Mouse (Mus musculus) megakaryocyte, embryonic 14.5 days (primary cell): Measurements from ENCODE around the gene Psmc4. TPM values are rescaled to one million over a fixed set of nuclear protein-coding genes. Genes with fewer than 3 reads are reported as not detected.

ENCODE experiments used
- H3K27me3 ChIP-seq: replicated peaks from 2 replicates; pipeline ENCODE3; 2012; ENCODE audit warnings: inconsistent platforms
- H3K36me3 ChIP-seq: replicated peaks from 2 replicates; pipeline ENCODE3; 2012; ENCODE audit warnings: low read length, inconsistent platforms, mixed read lengths
- H3K4me1 ChIP-seq: 2 replicates; pipeline ENCODE4 v1.6.1; 2012; ENCODE audit warnings: inconsistent platforms
- H3K4me3 ChIP-seq: replicated peaks from 2 replicates; pipeline ENCODE3; 2012; ENCODE audit warnings: moderate library complexity, mild to moderate bottlenecking, inconsistent platforms
- H3K9me3 ChIP-seq: 2 replicates; pipeline ENCODE4 v1.6.1; 2012; ENCODE audit warnings: inconsistent platforms
- FLI1 ChIP-seq: IDR thresholded peaks from 2 replicates; pipeline ENCODE4 v1.6.1; 2012; ENCODE audit warnings: low read length, inconsistent platforms, mixed read lengths
- GATA1 ChIP-seq: IDR thresholded peaks from 3 replicates; pipeline ENCODE4 v1.6.1; 2012; ENCODE audit warnings: mixed read lengths, low read length, inconsistent platforms, borderline replicate concordance
- polyA plus RNA-seq: library from polyadenylated mRNA; stranded (reverse); fragments of >175 nt; gene quantifications from 2 replicates; pipeline ENCODE4 v1.2.3, GENCODE M21; 2012; ENCODE audit warnings: low replicate concordance; ENCODE audit not compliant: insufficient read depth

The Psmc4 gene
- 74.2 and 91.6 TPM in 2 replicates for polyA plus RNA-seq

DNA sequence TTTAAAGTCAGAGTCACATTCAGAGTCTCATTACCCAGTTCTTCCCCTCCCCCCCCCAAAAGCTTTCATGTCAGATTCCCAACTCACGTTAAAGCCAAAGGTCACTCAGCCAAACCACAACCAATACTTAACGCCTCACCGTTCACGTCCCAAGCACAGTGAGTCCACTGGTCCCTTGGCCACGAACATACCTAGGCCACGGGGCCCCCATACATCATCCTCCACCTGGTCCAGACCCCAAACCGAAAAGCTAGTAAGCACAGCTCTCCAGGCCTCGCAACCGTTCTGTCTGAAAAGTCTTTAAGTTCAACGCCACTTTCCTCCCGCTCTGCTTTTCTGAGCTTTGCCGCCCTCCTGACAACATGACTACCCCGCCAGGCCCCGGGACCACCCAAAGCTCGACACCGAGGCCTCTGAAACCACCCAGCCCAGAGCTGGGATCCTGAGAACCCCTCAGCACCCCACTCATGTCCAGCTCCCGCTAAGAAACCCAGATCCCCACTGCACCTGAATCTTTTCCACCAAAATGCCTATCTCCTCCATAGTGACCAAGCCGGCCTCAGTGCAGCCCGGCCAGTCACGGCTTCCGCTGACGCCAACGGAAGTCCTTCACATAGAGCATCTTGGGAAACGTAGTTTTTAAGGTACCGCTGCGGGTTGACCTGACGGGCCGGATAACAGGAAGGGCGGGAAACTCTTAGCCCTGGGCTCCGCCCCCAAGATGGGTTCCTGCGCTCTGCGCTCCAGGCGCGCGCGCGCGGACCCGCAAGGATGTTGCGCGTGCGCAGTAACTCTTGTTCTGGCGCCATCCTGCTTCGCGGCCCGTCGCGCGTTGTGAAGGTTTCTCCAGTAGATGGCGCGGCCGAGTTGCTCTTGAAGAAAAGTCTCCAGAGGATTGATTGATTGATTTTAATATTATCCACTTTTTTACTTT lies at the start of gene Psmc4:
Psmc4 (minus strand) TSS at position 626 of the 934 bp plus-strand sequence.
- Histone ChIP-seq H3K4me3 (peak within 1 kb of the TSS; percentile 94), H3K9me3 (no peaks in the 10 kb centered on the region)
- TF ChIP-seq FLI1 (peak; percentile 90; the same call in 1 of the 2 replicates), GATA1 (no peak)

DNA sequence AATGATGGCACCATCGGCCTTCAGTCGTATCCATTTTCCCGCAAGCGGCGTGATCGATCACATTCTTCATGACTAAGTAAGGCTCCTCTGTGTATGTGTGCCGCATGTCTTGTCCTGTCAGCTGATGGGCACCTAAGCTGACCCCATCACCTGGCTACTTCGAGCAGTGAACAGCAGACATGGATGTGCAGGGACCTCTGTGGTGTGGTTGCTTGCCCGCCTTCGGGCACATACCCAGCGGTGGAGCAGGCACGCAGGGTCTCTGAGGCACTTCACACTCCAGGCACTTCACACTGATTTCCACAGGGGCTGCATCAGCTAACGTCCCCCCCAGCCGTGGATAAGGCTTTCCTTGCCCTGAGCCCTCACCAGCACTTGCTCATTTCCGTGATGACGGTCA lies 49.2 kb upstream of the Psmc4 start:
- peaks cover 14% of the 10 kb centered on the region for H3K27me3 ChIP-seq
- no peaks in the 10 kb centered on the region for H3K36me3 ChIP-seq
- peak overlapping the region; percentile 9 for H3K4me3 ChIP-seq
- no peaks in the 10 kb centered on the region for H3K4me1 ChIP-seq
- peaks cover 24% of the 10 kb centered on the region for H3K9me3 ChIP-seq
- TF ChIP-seq FLI1 (no peak), GATA1 (no peak)

More for the DNA sequence above, at the start of gene Psmc4:
- Histone ChIP-seq H3K27me3 (no peaks in the 10 kb centered on the region), H3K36me3 (peaks cover 44% of the 10 kb centered on the region), H3K4me1 (peaks cover 40% of the 10 kb centered on the region)

DNA sequence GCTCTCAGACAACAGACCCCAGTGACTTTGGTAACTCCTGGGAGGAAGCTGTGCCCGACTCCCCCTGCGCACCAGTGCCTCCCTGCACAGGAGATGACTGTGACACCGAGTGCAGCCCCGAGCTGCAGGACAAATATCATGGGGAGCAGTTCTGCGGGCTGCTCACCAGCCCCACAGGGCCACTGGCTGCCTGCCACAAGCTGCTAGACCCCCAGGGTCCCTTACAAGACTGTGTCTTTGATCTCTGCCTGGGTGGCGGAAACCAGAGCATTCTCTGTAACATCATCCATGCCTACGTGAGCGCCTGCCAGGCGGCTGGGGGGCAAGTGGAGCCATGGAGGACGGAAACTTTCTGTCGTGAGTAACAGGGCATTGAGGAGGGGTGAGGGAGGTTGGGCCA lies 43.6 kb upstream of the Psmc4 start:
- Histone ChIP-seq H3K9me3 (peaks cover 6% of the 10 kb centered on the region), H3K4me1 (no peaks in the 10 kb centered on the region), H3K36me3 (no peaks in the 10 kb centered on the region), H3K27me3 (peaks cover 5% of the 10 kb centered on the region), H3K4me3 (no peak overlapping the region)
- no peak for TF ChIP-seq GATA1

DNA sequence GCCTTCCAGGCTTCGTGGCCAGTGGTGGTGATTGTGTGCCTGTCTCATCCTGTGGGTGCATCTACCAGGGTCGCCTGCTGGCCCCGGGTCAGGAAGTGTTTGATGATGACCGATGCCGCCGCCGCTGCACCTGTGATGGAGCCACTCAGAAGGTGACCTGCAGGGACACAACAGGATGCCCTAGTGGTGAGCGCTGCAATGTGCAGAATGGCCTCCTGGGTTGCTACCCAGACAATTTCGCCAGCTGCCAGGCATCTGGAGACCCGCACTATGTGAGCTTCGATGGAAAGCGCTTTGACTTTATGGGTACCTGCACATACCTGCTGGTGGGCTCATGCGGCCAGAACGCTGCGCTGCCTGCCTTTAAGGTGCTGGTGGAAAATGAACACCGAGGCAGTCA lies 36.3 kb upstream of the Psmc4 start:
- TF ChIP-seq FLI1 (no peak), GATA1 (no peak)
- no peaks in the 10 kb centered on the region for H3K4me1 ChIP-seq
- no peaks in the 10 kb centered on the region for H3K36me3 ChIP-seq
- H3K4me3 ChIP-seq: no peak overlapping the region
- peaks cover 7% of the 10 kb centered on the region for H3K27me3 ChIP-seq
- peaks cover 30% of the 10 kb centered on the region for H3K9me3 ChIP-seq

DNA sequence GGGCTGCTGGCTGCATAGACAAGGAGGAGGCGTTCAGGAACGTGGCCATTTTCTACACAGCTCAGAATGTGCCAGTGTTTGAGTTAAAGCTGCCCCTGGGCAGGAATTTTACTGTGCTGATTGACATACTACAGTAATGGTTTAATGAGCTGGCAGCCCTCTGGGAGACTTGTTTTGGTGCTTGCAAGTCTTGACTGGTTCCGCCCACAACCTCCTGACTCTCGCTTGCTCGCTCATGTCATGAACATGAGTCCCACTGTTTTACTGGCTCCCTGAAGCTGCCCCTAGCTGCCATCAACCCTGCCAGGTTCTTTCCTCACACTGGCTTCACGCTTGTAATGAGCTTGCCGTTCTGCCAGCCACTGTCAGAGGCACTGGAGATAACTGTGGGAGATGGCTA lies 34.3 kb upstream of the Psmc4 start:
- peaks cover 4% of the 10 kb centered on the region for H3K27me3 ChIP-seq
- H3K4me1 ChIP-seq: no peaks in the 10 kb centered on the region
- H3K9me3 ChIP-seq: peaks cover 30% of the 10 kb centered on the region
- no peaks in the 10 kb centered on the region for H3K36me3 ChIP-seq
- no peak overlapping the region for H3K4me3 ChIP-seq
- no peak for TF ChIP-seq FLI1
- no peak for TF ChIP-seq GATA1

DNA sequence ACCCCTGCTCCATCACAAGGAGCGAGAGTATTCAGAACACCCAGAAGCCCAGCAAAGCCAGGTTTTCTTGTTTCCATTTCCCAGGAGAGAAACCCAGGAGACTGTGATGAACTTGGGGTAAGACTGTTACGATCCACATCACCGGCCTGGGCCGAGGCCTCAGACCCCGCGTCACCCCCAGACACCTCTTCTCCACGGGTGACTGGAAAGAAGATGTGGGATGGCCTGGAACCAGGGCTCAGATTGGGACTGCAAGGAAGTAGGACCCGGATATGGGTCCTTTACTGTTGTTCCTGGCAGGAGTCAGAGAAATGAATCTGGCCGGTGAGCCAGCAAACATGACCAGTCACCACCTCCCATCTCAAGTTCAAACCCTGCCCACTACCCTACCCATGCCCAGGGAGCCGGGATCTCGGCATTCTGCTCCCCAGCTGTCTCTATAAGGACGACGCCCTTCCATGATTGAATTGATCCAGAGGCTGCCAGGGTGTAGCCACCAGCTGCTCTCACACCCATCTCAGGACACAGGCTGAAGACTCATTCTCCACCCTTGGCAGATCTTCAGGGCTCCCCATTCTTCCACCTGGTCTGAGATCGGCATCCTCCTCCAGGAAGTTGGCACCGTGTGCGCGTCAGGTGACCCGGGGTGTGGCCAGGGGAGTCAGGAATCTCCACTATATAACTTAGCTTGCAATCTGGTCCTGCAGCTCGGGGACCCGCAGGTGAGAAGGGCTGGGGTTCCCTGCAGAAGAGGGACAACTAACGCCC lies 20.8 kb upstream of the Psmc4 start, which contains the start of gene Fcgbp:
Fcgbp (plus strand) TSS at position 706 of the 768 bp plus-strand sequence.
- TF ChIP-seq GATA1 (no peak), FLI1 (no peak)
- Histone ChIP-seq H3K4me1 (no peaks in the 10 kb centered on the region), H3K9me3 (no peaks in the 10 kb centered on the region), H3K36me3 (no peaks in the 10 kb centered on the region), H3K4me3 (no peak within 1 kb of the TSS), H3K27me3 (peaks cover 6% of the 10 kb centered on the region)

DNA sequence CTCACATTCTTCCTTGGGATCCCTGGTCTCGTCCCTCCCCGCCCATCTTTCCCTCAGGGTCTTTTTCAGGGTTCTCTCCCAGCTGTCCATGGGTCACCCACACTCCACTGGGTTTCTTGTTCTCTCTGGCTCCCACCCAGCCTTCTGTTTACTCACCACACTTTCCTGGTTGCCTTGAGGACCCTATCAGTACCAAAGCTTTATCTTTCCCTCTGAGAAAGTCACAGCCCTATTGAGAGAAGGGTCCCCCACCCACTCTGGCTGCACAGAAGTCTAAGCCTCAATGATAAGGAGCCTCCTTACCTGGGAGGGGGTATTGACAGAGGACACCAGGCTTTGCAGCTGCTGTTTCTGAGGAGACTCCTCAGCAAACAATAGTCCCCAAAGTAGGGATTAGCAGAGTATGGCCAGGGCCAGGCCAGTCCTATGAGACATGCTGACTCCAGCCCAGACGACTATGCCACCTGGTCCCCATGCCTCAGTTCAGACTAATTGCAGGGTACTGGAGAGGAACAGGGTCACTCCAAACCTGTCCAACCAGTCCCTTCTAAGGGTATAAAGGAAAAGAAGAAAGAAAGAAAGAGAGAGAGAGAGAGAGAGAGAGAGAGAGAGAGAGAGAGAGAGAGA lies 19.8 kb upstream of the Psmc4 start:
- no peaks in the 10 kb centered on the region for H3K36me3 ChIP-seq
- no peaks in the 10 kb centered on the region for H3K9me3 ChIP-seq
- no peak for TF ChIP-seq FLI1
- TF ChIP-seq GATA1: no peak
- H3K4me1 ChIP-seq: no peaks in the 10 kb centered on the region
- peaks cover 6% of the 10 kb centered on the region for H3K27me3 ChIP-seq
- no peak overlapping the region for H3K4me3 ChIP-seq

DNA sequence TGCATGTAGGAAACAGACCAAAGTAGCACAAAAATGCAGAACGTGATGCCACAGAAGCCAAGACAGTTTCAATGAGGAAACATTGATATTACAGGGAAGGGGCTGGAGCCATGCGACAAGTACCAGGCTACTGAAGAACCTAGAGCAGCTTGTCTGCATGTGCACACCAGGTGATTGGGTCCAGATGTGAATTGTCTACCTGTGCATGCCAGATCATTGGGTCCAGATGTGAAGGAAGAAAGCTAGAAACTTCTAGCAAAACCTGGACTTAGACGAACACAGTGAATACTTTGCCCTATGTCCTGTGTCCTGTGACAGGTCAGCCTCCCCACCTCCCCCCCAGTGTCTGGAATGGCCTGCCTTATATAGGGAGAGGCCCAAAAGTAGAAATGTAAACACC lies 18.8 kb upstream of the Psmc4 start:
- Histone ChIP-seq H3K27me3 (peaks cover 6% of the 10 kb centered on the region), H3K4me1 (no peaks in the 10 kb centered on the region), H3K9me3 (no peaks in the 10 kb centered on the region), H3K4me3 (no peak overlapping the region), H3K36me3 (no peaks in the 10 kb centered on the region)
- TF ChIP-seq FLI1 (no peak), GATA1 (no peak)

DNA sequence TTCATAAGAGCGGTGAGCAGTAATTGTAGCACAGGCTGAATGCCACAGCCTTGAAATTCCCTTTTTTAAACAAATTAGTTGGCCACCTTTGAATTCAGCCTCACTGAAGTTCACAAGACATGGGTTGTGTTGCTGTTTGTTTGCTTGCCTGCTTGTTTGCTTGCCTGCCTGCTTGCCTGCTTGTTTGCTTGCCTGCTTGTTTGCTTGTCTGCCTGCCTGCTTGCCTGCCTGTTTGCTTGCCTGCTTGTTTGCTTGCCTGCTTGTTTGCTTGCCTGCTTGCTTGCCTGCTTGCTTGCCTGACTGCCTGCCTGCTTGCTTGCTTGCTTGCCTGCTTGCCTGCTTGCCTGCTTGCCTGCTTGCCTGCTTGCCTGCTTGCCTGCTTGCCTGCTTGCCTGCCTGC lies 10.1 kb upstream of the Psmc4 start:
- TF ChIP-seq FLI1 (no peak), GATA1 (no peak)
- H3K36me3 ChIP-seq: no peaks in the 10 kb centered on the region
- H3K4me3 ChIP-seq: no peak overlapping the region
- peaks cover 15% of the 10 kb centered on the region for H3K27me3 ChIP-seq
- peaks cover 12% of the 10 kb centered on the region for H3K9me3 ChIP-seq
- H3K4me1 ChIP-seq: no peaks in the 10 kb centered on the region
